Mouse (Mus musculus) myocyte (in vitro differentiated cells): ENCODE data around the gene Zfp956. TPM values are rescaled to one million over a fixed set of nuclear protein-coding genes. Genes with fewer than 3 reads are reported as not detected.

Source experiments
- H3K27me3 ChIP-seq: one replicate; pipeline ENCODE4 v1.6.1; 2011; ENCODE audit not compliant: control insufficient read depth, insufficient read depth, insufficient read length
- H3K36me3 ChIP-seq: one replicate; pipeline ENCODE4 v1.6.1; 2011; ENCODE audit not compliant: control insufficient read depth, insufficient read depth
- H3K4me2 ChIP-seq: one replicate; pipeline ENCODE4 v1.6.1; 2011; ENCODE audit warnings: low read depth, control low read depth
- H3K4me3 ChIP-seq: one replicate; pipeline ENCODE4 v1.5.1; 2011; ENCODE audit warnings: mild to moderate bottlenecking, control low read depth, moderate library complexity
- H3K79me2 ChIP-seq: one replicate; pipeline ENCODE4 v1.6.1; 2011; ENCODE audit not compliant: control insufficient read depth, insufficient read depth
- H3ac ChIP-seq: one replicate; pipeline ENCODE4 v1.6.1; 2011; ENCODE audit not compliant: control insufficient read depth, insufficient read length
- CEBPB ChIP-seq: IDR thresholded peaks from 2 replicates; pipeline ENCODE4 v1.6.1; 2011; ENCODE audit warnings: mild to moderate bottlenecking, moderate library complexity; ENCODE audit not compliant: poor library complexity, insufficient read depth, severe bottlenecking
- E2F4 ChIP-seq: IDR thresholded peaks from one replicate; pipeline ENCODE4 v1.6.1; 2011; ENCODE audit warnings: mild to moderate bottlenecking, control low read depth, moderate library complexity; ENCODE audit not compliant: insufficient read depth
- MAX ChIP-seq: IDR thresholded peaks from one replicate; pipeline ENCODE4 v1.6.1; 2011; ENCODE audit warnings: low read depth, mild to moderate bottlenecking, control low read depth
- MYOD1 ChIP-seq, 3 experiments: IDR thresholded peaks; one replicate each; pipeline ENCODE4 v1.6.1; 2011; ENCODE audit warnings: control low read depth in 2 of 3, low read depth in 2 of 3, mild to moderate bottlenecking in 2 of 3, moderate library complexity in 1 of 3; ENCODE audit not compliant: insufficient read length in 2 of 3, control insufficient read depth in 1 of 3
- MYOG ChIP-seq, 3 experiments: IDR thresholded peaks; one replicate each; pipeline ENCODE4 v1.6.1; 2011; ENCODE audit warnings: control low read depth in 2 of 3, low read depth in 2 of 3, mild to moderate bottlenecking in 2 of 3; ENCODE audit not compliant: insufficient read length in 2 of 3, control insufficient read depth in 1 of 3, insufficient read depth in 1 of 3
- POLR2A ChIP-seq: IDR thresholded peaks from one replicate; pipeline ENCODE4 v1.6.1; 2011; ENCODE audit warnings: low read depth, mild to moderate bottlenecking, control low read depth, moderate library complexity; ENCODE audit not compliant: insufficient read length
- POLR2AphosphoS2 ChIP-seq: IDR thresholded peaks from one replicate; pipeline ENCODE4 v1.6.1; 2011; ENCODE audit warnings: low read depth, control low read depth; ENCODE audit not compliant: insufficient read length
- REST ChIP-seq: IDR thresholded peaks from one replicate; pipeline ENCODE4 v1.6.1; 2011; ENCODE audit warnings: mild to moderate bottlenecking, control low read depth, moderate library complexity; ENCODE audit not compliant: insufficient read depth, insufficient read length
- SRF ChIP-seq: IDR thresholded peaks from one replicate; pipeline ENCODE4 v1.6.1; 2011; ENCODE audit warnings: low read depth; ENCODE audit not compliant: control insufficient read depth, insufficient read length
- TCF12 ChIP-seq: IDR thresholded peaks from one replicate; pipeline ENCODE4 v1.6.1; 2011; ENCODE audit warnings: mild to moderate bottlenecking, control low read depth; ENCODE audit not compliant: poor library complexity, insufficient read depth, severe bottlenecking
- TCF3 ChIP-seq: IDR thresholded peaks from one replicate; pipeline ENCODE4 v1.6.1; 2011; ENCODE audit warnings: low read depth, control low read depth; ENCODE audit not compliant: insufficient read length
- USF1 ChIP-seq: IDR thresholded peaks from one replicate; pipeline ENCODE4 v1.6.1; 2011; ENCODE audit warnings: low read depth, mild to moderate bottlenecking, control low read depth, moderate library complexity
- polyA plus RNA-seq: library from polyadenylated mRNA; unstranded; fragments of >200 nt; fragmentation: generic; extraction: Trizol; gene quantifications from one replicate; pipeline ENCODE4 v1.2.1, GENCODE M21; 2012; ENCODE audit warnings: missing spikeins

Gene Zfp956
- polyA plus RNA-seq = 1.5 TPM

- no peaks in the 10 kb centered on the region for H3K27me3 ChIP-seq
- no peak within 1 kb of the TSS for H3ac ChIP-seq
- TF ChIP-seq TCF3 (no peak), POLR2A (peak; percentile 67), E2F4 (no peak), USF1 (no peak), MAX (no peak), TCF12 (no peak), REST (no peak), MYOG (IDR thresholded peaks at IDR 0.05; ENCODE audit: control insufficient read depth in 1 of 3, insufficient read depth in 1 of 3, insufficient read length in 2 of 3, low read depth in 2 of 3) (no peak), CEBPB (no peak), MYOD1 (IDR thresholded peaks at IDR 0.05; ENCODE audit: control insufficient read depth in 1 of 3, insufficient read length in 2 of 3, low read depth in 2 of 3) (no peak), POLR2AphosphoS2 (no peak), SRF (peak; percentile 33)
- no peaks in the 10 kb centered on the region for H3K36me3 ChIP-seq
- H3K4me3 ChIP-seq = peak within 1 kb of the TSS; percentile 54
- peak within 1 kb of the TSS; percentile 98 for H3K4me2 ChIP-seq
- H3K79me2 ChIP-seq = no peaks in the 10 kb centered on the region
These were observed at the start of gene Zfp956 for GRCm38 (mm10) chr6:47953191-47953726. TSS of gene Zfp956 (plus strand) at chr6:47953390.

GRCm38 (mm10) chr6:47903587-47903986 lies 49.6 kb upstream of the Zfp956 start:
- Histone ChIP-seq H3K27me3 (no peaks in the 10 kb centered on the region), H3K4me3 (no peak overlapping the region), H3ac (no peak overlapping the region), H3K79me2 (no peaks in the 10 kb centered on the region), H3K4me2 (no peak overlapping the region), H3K36me3 (peaks cover 61% of the 10 kb centered on the region)
- TF ChIP-seq SRF = no peak
- TF ChIP-seq POLR2AphosphoS2 = no peak
- TF ChIP-seq POLR2A = no peak
- no peak for TF ChIP-seq TCF3
- TF ChIP-seq MYOD1 (IDR thresholded peaks at IDR 0.05; ENCODE audit: control insufficient read depth in 1 of 3, insufficient read length in 2 of 3, low read depth in 2 of 3) = no peak
- no peak for TF ChIP-seq TCF12
- no peak for TF ChIP-seq MYOG (IDR thresholded peaks at IDR 0.05; ENCODE audit: control insufficient read depth in 1 of 3, insufficient read depth in 1 of 3, insufficient read length in 2 of 3, low read depth in 2 of 3)
- TF ChIP-seq REST = no peak
- TF ChIP-seq USF1 = no peak
- no peak for TF ChIP-seq MAX

GRCm38 (mm10) chr6:47904361-47904760 lies 48.8 kb upstream of the Zfp956 start:
- TF ChIP-seq TCF3 (no peak), TCF12 (no peak), E2F4 (no peak), CEBPB (no peak), REST (no peak), POLR2A (no peak)
- Histone ChIP-seq H3K4me2 (no peak overlapping the region), H3K4me3 (no peak overlapping the region), H3K36me3 (peaks cover 57% of the 10 kb centered on the region), H3ac (no peak overlapping the region), H3K27me3 (no peaks in the 10 kb centered on the region), H3K79me2 (no peaks in the 10 kb centered on the region)

- no peaks in the 10 kb centered on the region for H3K79me2 ChIP-seq
- no peaks in the 10 kb centered on the region for H3K27me3 ChIP-seq
- H3K36me3 ChIP-seq = peaks cover 51% of the 10 kb centered on the region
- H3ac ChIP-seq = no peak overlapping the region
- no peak overlapping the region for H3K4me2 ChIP-seq
- TF ChIP-seq TCF3 (no peak), POLR2A (peak; percentile 22), TCF12 (no peak)
- no peak overlapping the region for H3K4me3 ChIP-seq
These were observed 48.1 kb upstream of the Zfp956 start for GRCm38 (mm10) chr6:47904917-47905695.

- no peaks in the 10 kb centered on the region for H3K27me3 ChIP-seq
- H3K36me3 ChIP-seq = peaks cover 40% of the 10 kb centered on the region
- TF ChIP-seq MYOG (IDR thresholded peaks at IDR 0.05; ENCODE audit: control insufficient read depth in 1 of 3, insufficient read depth in 1 of 3, insufficient read length in 2 of 3, low read depth in 2 of 3) (no peak), SRF (no peak), TCF12 (no peak), CEBPB (no peak), POLR2AphosphoS2 (no peak), MAX (no peak), TCF3 (no peak)
- H3K79me2 ChIP-seq = no peaks in the 10 kb centered on the region
- H3K4me3 ChIP-seq = no peak overlapping the region
- no peak overlapping the region for H3ac ChIP-seq
- H3K4me2 ChIP-seq = no peak overlapping the region
These were observed 46.9 kb upstream of the Zfp956 start for GRCm38 (mm10) chr6:47906326-47906725.
